Mouse (Mus musculus) liver, embryonic 13.5 days (tissue): ENCODE results near the gene Clp1. TPM values are rescaled to one million over a fixed set of nuclear protein-coding genes. Genes with fewer than 3 reads are reported as not detected.
"Not testable (repeated sequence)": the region's sequence is repeated elsewhere in the genome, so short reads cannot be mapped to it uniquely, and the experiment has no call there.

Experiments
- ATAC-seq: fragments of 200-750 bp; cut with Nextera tagmentation; 2 replicates; pipeline ENCODE4 v1.8.0; 2017; ENCODE audit warnings: low read depth, mild to moderate bottlenecking, moderate number of reproducible peaks, moderate library complexity
- DNase-seq: peaks from one replicate; pipeline ENCODE4 v3.0.0; 2022
- H3K27ac ChIP-seq: fragments of 300-500 bp; sonication (generic); 2 replicates; pipeline ENCODE4 v1.5.1; 2015; ENCODE audit warnings: moderate library complexity, mild to moderate bottlenecking, inconsistent platforms
- H3K27me3 ChIP-seq: fragments of 300-500 bp; sonication (generic); 2 replicates; pipeline ENCODE4 v1.6.1; 2015; ENCODE audit warnings: mild to moderate bottlenecking, inconsistent platforms
- H3K36me3 ChIP-seq: fragments of 300-500 bp; sonication (generic); 2 replicates; pipeline ENCODE4 v1.6.1; 2015; ENCODE audit warnings: mild to moderate bottlenecking, inconsistent platforms
- H3K4me1 ChIP-seq: fragments of 300-500 bp; sonication (generic); replicated peaks from 2 replicates; pipeline ENCODE4 v1.6.1; 2015; ENCODE audit warnings: inconsistent platforms
- H3K4me2 ChIP-seq: fragments of 300-500 bp; sonication (generic); 2 replicates; pipeline ENCODE4 v1.6.1; 2015; ENCODE audit warnings: inconsistent platforms, mild to moderate bottlenecking, moderate library complexity
- H3K4me3 ChIP-seq: fragments of 300-500 bp; sonication (generic); replicated peaks from 2 replicates; pipeline ENCODE4 v1.5.1; 2015; ENCODE audit warnings: mild to moderate bottlenecking, inconsistent platforms
- H3K9ac ChIP-seq: fragments of 300-500 bp; sonication (generic); 2 replicates; pipeline ENCODE4 v1.6.1; 2015; ENCODE audit warnings: mild to moderate bottlenecking, inconsistent platforms
- H3K9me3 ChIP-seq: fragments of 300-500 bp; sonication (generic); replicated peaks from 2 replicates; pipeline ENCODE4 v1.6.1; 2016; ENCODE audit warnings: inconsistent platforms
- WGBS: fragments of 180-500 bp; shearing (Covaris S2); methylation state at CpG from one replicate; pipeline ENCODE4 v1.1.7; 2015; ENCODE audit not compliant: insufficient replicate concordance; 5-methylcytosine and 5-hydroxymethylcytosine counted together
- polyA plus RNA-seq: library from polyadenylated mRNA; unstranded; fragments of >200 nt; fragmentation: Nextera tagmentation; extraction: Ambion mirVana; gene quantifications from 2 replicates; pipeline ENCODE4 v1.2.1, GENCODE M21; 2015

The Clp1 gene
- polyA plus RNA-seq, 1 experiment from 2014 or later = 60.3 TPM

- WGBS = 4% methylated on average over 12 of the region's 12 CpGs
- peaks cover 56% of the 10 kb centered on the region for H3K36me3 ChIP-seq
Measured at GRCm38 (mm10) chr2:84738271-84738911, 11.2 kb upstream of the Clp1 start.

GRCm38 (mm10) chr2:84737451-84737925 is 10.3 kb upstream of the Clp1 start:
- 22% methylated on average over 8 of the region's 8 CpGs for whole genome bisulfite sequencing
- peak; percentile 36 for DNase-seq
- Histone ChIP-seq H3K9ac (peak overlapping the region; percentile 90), H3K27me3 (peaks cover 17% of the 10 kb centered on the region), H3K4me2 (peak overlapping the region; percentile 86), H3K4me3 (peak overlapping the region; percentile 76), H3K36me3 (peaks cover 56% of the 10 kb centered on the region), H3K9me3 (no peaks in the 10 kb centered on the region), H3K27ac (peak overlapping the region; percentile 100), H3K4me1 (peaks cover 98% of the 10 kb centered on the region)
- no peak for ATAC-seq

More at GRCm38 (mm10) chr2:84738271-84738911, 11.2 kb upstream of the Clp1 start:
- Histone ChIP-seq H3K4me2 (peak overlapping the region; percentile 86), H3K9me3 (no peaks in the 10 kb centered on the region), H3K27ac (peak overlapping the region; percentile 100), H3K9ac (peak overlapping the region; percentile 90), H3K4me3 (peak overlapping the region; percentile 76), H3K4me1 (peaks cover 98% of the 10 kb centered on the region), H3K27me3 (peaks cover 17% of the 10 kb centered on the region)
- ATAC-seq = no peak
- DNase-seq = peak; percentile 48

- peak overlapping the region; percentile 90 for H3K9ac ChIP-seq
- H3K27me3 ChIP-seq = peaks cover 17% of the 10 kb centered on the region
- peaks cover 56% of the 10 kb centered on the region for H3K36me3 ChIP-seq
- 13% methylated on average over 27 of the region's 27 CpGs for WGBS
- H3K9me3 ChIP-seq = no peaks in the 10 kb centered on the region
- ATAC-seq = no peak
- H3K4me2 ChIP-seq = peak overlapping the region; percentile 86
- H3K4me3 ChIP-seq = peak overlapping the region; percentile 76
- no peak for DNase-seq
- H3K27ac ChIP-seq = peak overlapping the region; percentile 100
- peaks cover 98% of the 10 kb centered on the region for H3K4me1 ChIP-seq
Measured at GRCm38 (mm10) chr2:84736312-84737161, 9.4 kb upstream of the Clp1 start.

- ATAC-seq = peak; percentile 92
- peak overlapping the region; percentile 100 for H3K27ac ChIP-seq
- peak overlapping the region; percentile 90 for H3K9ac ChIP-seq
- peak overlapping the region; percentile 76 for H3K4me3 ChIP-seq
- 5% methylated on average over 7 of the region's 7 CpGs for WGBS
- H3K27me3 ChIP-seq = peaks cover 17% of the 10 kb centered on the region
- no peaks in the 10 kb centered on the region for H3K9me3 ChIP-seq
- H3K36me3 ChIP-seq = peaks cover 48% of the 10 kb centered on the region
- peak overlapping the region; percentile 86 for H3K4me2 ChIP-seq
- peak; percentile 90 for DNase-seq
- H3K4me1 ChIP-seq = peaks cover 98% of the 10 kb centered on the region
Measured at GRCm38 (mm10) chr2:84735346-84735920, 8.3 kb upstream of the Clp1 start.

GRCm38 (mm10) chr2:84734919-84735318 is 7.8 kb upstream of the Clp1 start:
- DNase-seq = peak; percentile 36
- Histone ChIP-seq H3K4me3 (peak overlapping the region; percentile 76), H3K27ac (peak overlapping the region; percentile 100), H3K4me2 (peak overlapping the region; percentile 86), H3K9me3 (no peaks in the 10 kb centered on the region), H3K36me3 (peaks cover 43% of the 10 kb centered on the region), H3K9ac (peak overlapping the region; percentile 90), H3K27me3 (peaks cover 17% of the 10 kb centered on the region), H3K4me1 (peaks cover 98% of the 10 kb centered on the region)
- 3% methylated on average over 2 of the region's 2 CpGs for WGBS
- ATAC-seq = peak; percentile 18; the same call in 1 of the 2 replicates

- H3K9ac ChIP-seq = peak overlapping the region; percentile 90
- H3K4me3 ChIP-seq = peak overlapping the region; percentile 76
- peak overlapping the region; percentile 100 for H3K27ac ChIP-seq
- H3K9me3 ChIP-seq = no peaks in the 10 kb centered on the region
- peaks cover 38% of the 10 kb centered on the region for H3K36me3 ChIP-seq
- H3K4me2 ChIP-seq = peak overlapping the region; percentile 86
- ATAC-seq (no peak), DNase-seq (no peak)
- WGBS = 2% methylated on average over 11 of the region's 11 CpGs
- peaks cover 17% of the 10 kb centered on the region for H3K27me3 ChIP-seq
- peaks cover 98% of the 10 kb centered on the region for H3K4me1 ChIP-seq
Measured at GRCm38 (mm10) chr2:84734351-84734864, 7.3 kb upstream of the Clp1 start.

GRCm38 (mm10) chr2:84733579-84734300 is 6.6 kb upstream of the Clp1 start, which contains the start of gene Ypel4:
Ypel4 (plus strand) TSS chr2:84734058.
- peaks cover 16% of the 10 kb centered on the region for H3K27me3 ChIP-seq
- 6% methylated on average over 8 of the region's 8 CpGs for WGBS
- peak within 1 kb of the TSS; percentile 100 for H3K27ac ChIP-seq
- peaks cover 97% of the 10 kb centered on the region for H3K4me1 ChIP-seq
- peaks cover 31% of the 10 kb centered on the region for H3K36me3 ChIP-seq
- H3K4me3 ChIP-seq = peak within 1 kb of the TSS; percentile 76
- peak within 1 kb of the TSS; percentile 86 for H3K4me2 ChIP-seq
- ATAC-seq (peak; percentile 65), DNase-seq (peak; percentile 65)
- H3K9me3 ChIP-seq = no peaks in the 10 kb centered on the region
- H3K9ac ChIP-seq = peak within 1 kb of the TSS; percentile 90

GRCm38 (mm10) chr2:84732394-84732793 is 5.2 kb upstream of the Clp1 start:
- ATAC-seq (no peak), DNase-seq (no peak)
- H3K27me3 ChIP-seq = peaks cover 10% of the 10 kb centered on the region
- H3K4me3 ChIP-seq = no peak overlapping the region
- no peaks in the 10 kb centered on the region for H3K9me3 ChIP-seq
- peaks cover 18% of the 10 kb centered on the region for H3K36me3 ChIP-seq
- peak overlapping the region; percentile 90 for H3K9ac ChIP-seq
- H3K27ac ChIP-seq = peak overlapping the region; percentile 100
- H3K4me1 ChIP-seq = peaks cover 96% of the 10 kb centered on the region
- peak overlapping the region; percentile 86 for H3K4me2 ChIP-seq
- WGBS = 55% methylated on average over 1 of the region's 1 CpGs

GRCm38 (mm10) chr2:84731206-84731605 is 4.1 kb upstream of the Clp1 start:
- DNase-seq (no peak), ATAC-seq (no peak)
- peak overlapping the region; percentile 100 for H3K27ac ChIP-seq
- H3K36me3 ChIP-seq = peaks cover 7% of the 10 kb centered on the region
- H3K9me3 ChIP-seq = no peaks in the 10 kb centered on the region
- 75% methylated on average over 3 of the region's 3 CpGs for WGBS
- H3K27me3 ChIP-seq = no peaks in the 10 kb centered on the region; the same call in 1 of the 2 replicates
- peaks cover 88% of the 10 kb centered on the region for H3K4me1 ChIP-seq
- peak overlapping the region; percentile 27; the same call in 1 of the 2 replicates for H3K9ac ChIP-seq
- no peak overlapping the region for H3K4me3 ChIP-seq
- no peak overlapping the region for H3K4me2 ChIP-seq

GRCm38 (mm10) chr2:84728191-84728590 is 1.0 kb upstream of the Clp1 start:
- H3K27me3 ChIP-seq, ATAC-seq, DNase-seq, H3K9me3 ChIP-seq: not testable (repeated sequence)
- WGBS = 80% methylated on average over 5 of the region's 5 CpGs
- Histone ChIP-seq H3K27ac (peak overlapping the region; percentile 89; the same call in 1 of the 2 replicates), H3K4me1 (peaks cover 89% of the 10 kb centered on the region), H3K4me3 (peak overlapping the region; percentile 79), H3K9ac (peak overlapping the region; percentile 75; the same call in 1 of the 2 replicates), H3K4me2 (peak overlapping the region; percentile 72), H3K36me3 (peaks cover 31% of the 10 kb centered on the region)
